Mouse (Mus musculus) lung, embryonic 15.5 days (tissue): ENCODE results near the gene Traf3ip2. TPM values are rescaled to one million over a fixed set of nuclear protein-coding genes. Genes with fewer than 3 reads are reported as not detected.

Experiments
- ATAC-seq: fragments of 200-750 bp; cut with Nextera tagmentation; 2 replicates; pipeline ENCODE4 v1.8.0; 2017; ENCODE audit warnings: moderate number of reproducible peaks, borderline replicate concordance; ENCODE audit not compliant: low FRiP score, low TSS enrichment; ENCODE audit errors: extremely low read depth
- H3K27ac ChIP-seq: fragments of 300-500 bp; sonication (generic); 2 replicates; pipeline ENCODE4 v1.5.1; 2015; ENCODE audit warnings: moderate library complexity, mild to moderate bottlenecking, inconsistent platforms
- H3K27me3 ChIP-seq: fragments of 300-500 bp; sonication (generic); 2 replicates; pipeline ENCODE4 v1.6.1; 2015; ENCODE audit warnings: inconsistent platforms
- H3K36me3 ChIP-seq: fragments of 300-500 bp; sonication (generic); 2 replicates; pipeline ENCODE4 v1.6.1; 2015; ENCODE audit warnings: inconsistent platforms
- H3K4me1 ChIP-seq: fragments of 300-500 bp; sonication (generic); 2 replicates; pipeline ENCODE4 v1.6.1; 2015; ENCODE audit warnings: inconsistent platforms
- H3K4me2 ChIP-seq: fragments of 300-500 bp; sonication (generic); 2 replicates; pipeline ENCODE4 v1.6.1; 2015; ENCODE audit warnings: inconsistent platforms, mild to moderate bottlenecking, moderate library complexity
- H3K4me3 ChIP-seq: fragments of 300-500 bp; sonication (generic); 2 replicates; pipeline ENCODE4 v1.5.1; 2015; ENCODE audit warnings: mild to moderate bottlenecking, inconsistent platforms
- H3K9ac ChIP-seq: fragments of 300-500 bp; sonication (generic); 2 replicates; pipeline ENCODE4 v1.6.1; 2015; ENCODE audit warnings: inconsistent platforms
- H3K9me3 ChIP-seq: fragments of 300-500 bp; sonication (generic); 2 replicates; pipeline ENCODE4 v1.6.1; 2016; ENCODE audit warnings: inconsistent platforms
- WGBS: fragments of 180-500 bp; shearing (Covaris S2); methylation state at CpG from one replicate; pipeline ENCODE4 v1.1.7; 2015; 5-methylcytosine and 5-hydroxymethylcytosine counted together
- polyA plus RNA-seq: library from polyadenylated mRNA; unstranded; fragments of >200 nt; fragmentation: Nextera tagmentation; extraction: Ambion mirVana; gene quantifications from 2 replicates; pipeline ENCODE4 v1.2.1, GENCODE M21; 2015

Traf3ip2 gene
- polyA plus RNA-seq, 1 experiment from 2014 or later = 33.5 TPM

GRCm38 (mm10) chr10:39587973-39588746, 24.6 kb upstream of the Traf3ip2 start:
- no peaks in the 10 kb centered on the region for H3K9me3 ChIP-seq
- H3K9ac ChIP-seq = no peak overlapping the region
- H3K4me3 ChIP-seq = no peak overlapping the region
- WGBS = 62% methylated on average over 8 of the region's 8 CpGs
- peak overlapping the region; percentile 60; the same call in 1 of the 2 replicates for H3K27ac ChIP-seq
- no peaks in the 10 kb centered on the region for H3K36me3 ChIP-seq
- no peak overlapping the region for H3K4me2 ChIP-seq
- no peak for ATAC-seq
- H3K4me1 ChIP-seq = peaks cover 18% of the 10 kb centered on the region; the same call in 1 of the 2 replicates
- no peaks in the 10 kb centered on the region for H3K27me3 ChIP-seq

GRCm38 (mm10) chr10:39589765-39590546, 22.8 kb upstream of the Traf3ip2 start:
- WGBS = 72% methylated on average over 19 of the region's 19 CpGs

GRCm38 (mm10) chr10:39590629-39591028, 22.1 kb upstream of the Traf3ip2 start:
- H3K27ac ChIP-seq = no peak overlapping the region
- H3K9ac ChIP-seq = no peak overlapping the region
- no peaks in the 10 kb centered on the region; the same call in 1 of the 2 replicates for H3K9me3 ChIP-seq
- no peak overlapping the region for H3K4me2 ChIP-seq
- H3K4me1 ChIP-seq = peaks cover 24% of the 10 kb centered on the region
- H3K27me3 ChIP-seq = no peaks in the 10 kb centered on the region
- 0 out of 2 replicates have a peak, but pooled peaks cover 4% of the 10 kb centered on the region for H3K36me3 ChIP-seq
- H3K4me3 ChIP-seq = no peak overlapping the region
- no peak for ATAC-seq
- WGBS = 80% methylated on average over 10 of the region's 10 CpGs

More at GRCm38 (mm10) chr10:39589765-39590546, 22.8 kb upstream of the Traf3ip2 start:
- no peak for ATAC-seq
- H3K4me2 ChIP-seq = no peak overlapping the region
- H3K4me1 ChIP-seq = peaks cover 18% of the 10 kb centered on the region; the same call in 1 of the 2 replicates
- H3K27me3 ChIP-seq = no peaks in the 10 kb centered on the region
- no peak overlapping the region for H3K9ac ChIP-seq
- 0 out of 2 replicates have a peak, but pooled peaks cover 4% of the 10 kb centered on the region for H3K36me3 ChIP-seq
- no peak overlapping the region for H3K4me3 ChIP-seq
- H3K9me3 ChIP-seq = no peaks in the 10 kb centered on the region; the same call in 1 of the 2 replicates
- no peak overlapping the region for H3K27ac ChIP-seq

GRCm38 (mm10) chr10:39592501-39592900, 20.2 kb upstream of the Traf3ip2 start:
- H3K4me2 ChIP-seq = no peak overlapping the region
- H3K9me3 ChIP-seq = no peaks in the 10 kb centered on the region; the same call in 1 of the 2 replicates
- H3K9ac ChIP-seq = no peak overlapping the region
- H3K27me3 ChIP-seq = no peaks in the 10 kb centered on the region
- no peak for ATAC-seq
- H3K4me1 ChIP-seq = peaks cover 31% of the 10 kb centered on the region
- H3K4me3 ChIP-seq = no peak overlapping the region
- WGBS = 91% methylated on average over 4 of the region's 4 CpGs
- H3K36me3 ChIP-seq = 0 out of 2 replicates have a peak, but pooled peaks cover 4% of the 10 kb centered on the region
- no peak overlapping the region for H3K27ac ChIP-seq

- Histone ChIP-seq H3K27me3 (no peaks in the 10 kb centered on the region), H3K4me3 (no peak overlapping the region), H3K4me1 (peaks cover 32% of the 10 kb centered on the region), H3K27ac (peak overlapping the region; percentile 83; the same call in 1 of the 2 replicates), H3K4me2 (no peak overlapping the region), H3K9me3 (no peaks in the 10 kb centered on the region; the same call in 1 of the 2 replicates), H3K9ac (no peak overlapping the region), H3K36me3 (0 out of 2 replicates have a peak, but pooled peaks cover 4% of the 10 kb centered on the region)
- no peak for ATAC-seq
- WGBS = 61% methylated on average over 1 of the region's 1 CpGs
Observed at GRCm38 (mm10) chr10:39594716-39595115, 18.0 kb upstream of the Traf3ip2 start.

GRCm38 (mm10) chr10:39595862-39596261, 16.9 kb upstream of the Traf3ip2 start:
- Histone ChIP-seq H3K4me1 (peaks cover 32% of the 10 kb centered on the region), H3K36me3 (0 out of 2 replicates have a peak, but pooled peaks cover 4% of the 10 kb centered on the region), H3K4me3 (no peak overlapping the region), H3K27me3 (no peaks in the 10 kb centered on the region), H3K4me2 (no peak overlapping the region), H3K27ac (peak overlapping the region; percentile 83), H3K9me3 (no peaks in the 10 kb centered on the region; the same call in 1 of the 2 replicates), H3K9ac (no peak overlapping the region)
- WGBS = 40% methylated on average over 3 of the region's 3 CpGs
- ATAC-seq = peak; percentile 47; the same call in 1 of the 2 replicates

GRCm38 (mm10) chr10:39597116-39597791, 15.5 kb upstream of the Traf3ip2 start:
- WGBS = 32% methylated on average over 9 of the region's 9 CpGs
- no peak overlapping the region for H3K9ac ChIP-seq
- no peak for ATAC-seq
- H3K4me1 ChIP-seq = peaks cover 32% of the 10 kb centered on the region
- H3K9me3 ChIP-seq = no peaks in the 10 kb centered on the region; the same call in 1 of the 2 replicates
- H3K4me2 ChIP-seq = no peak overlapping the region
- H3K27ac ChIP-seq = peak overlapping the region; percentile 60
- H3K27me3 ChIP-seq = no peaks in the 10 kb centered on the region
- 0 out of 2 replicates have a peak, but pooled peaks cover 4% of the 10 kb centered on the region for H3K36me3 ChIP-seq
- H3K4me3 ChIP-seq = no peak overlapping the region

- peak overlapping the region; percentile 60; the same call in 1 of the 2 replicates for H3K27ac ChIP-seq
- ATAC-seq = no peak
- no peak overlapping the region for H3K4me3 ChIP-seq
Observed at GRCm38 (mm10) chr10:39597792-39598183, 14.9 kb upstream of the Traf3ip2 start.

GRCm38 (mm10) chr10:39599601-39600000, 13.1 kb upstream of the Traf3ip2 start:
- Histone ChIP-seq H3K4me1 (peaks cover 32% of the 10 kb centered on the region), H3K9me3 (no peaks in the 10 kb centered on the region), H3K9ac (no peak overlapping the region), H3K4me3 (no peak overlapping the region), H3K36me3 (no peaks in the 10 kb centered on the region), H3K4me2 (no peak overlapping the region), H3K27ac (no peak overlapping the region), H3K27me3 (no peaks in the 10 kb centered on the region)
- ATAC-seq = no peak
- 82% methylated on average over 4 of the region's 4 CpGs for WGBS

More at GRCm38 (mm10) chr10:39597792-39598183, 14.9 kb upstream of the Traf3ip2 start:
- no peaks in the 10 kb centered on the region; the same call in 1 of the 2 replicates for H3K9me3 ChIP-seq
- 0 out of 2 replicates have a peak, but pooled peaks cover 4% of the 10 kb centered on the region for H3K36me3 ChIP-seq
- no peak overlapping the region for H3K4me2 ChIP-seq
- 47% methylated on average over 3 of the region's 3 CpGs for WGBS
- peaks cover 32% of the 10 kb centered on the region for H3K4me1 ChIP-seq
- no peak overlapping the region for H3K9ac ChIP-seq
- H3K27me3 ChIP-seq = no peaks in the 10 kb centered on the region

GRCm38 (mm10) chr10:39600115-39600514, 12.6 kb upstream of the Traf3ip2 start:
- Histone ChIP-seq H3K36me3 (no peaks in the 10 kb centered on the region), H3K9ac (no peak overlapping the region), H3K4me3 (no peak overlapping the region), H3K9me3 (no peaks in the 10 kb centered on the region; the same call in 1 of the 2 replicates), H3K4me2 (no peak overlapping the region), H3K27ac (no peak overlapping the region), H3K27me3 (no peaks in the 10 kb centered on the region), H3K4me1 (peaks cover 31% of the 10 kb centered on the region)
- WGBS = 48% methylated on average over 1 of the region's 1 CpGs
- ATAC-seq = no peak

- no peak for ATAC-seq
- H3K9ac ChIP-seq = no peak overlapping the region
- peaks cover 21% of the 10 kb centered on the region for H3K4me1 ChIP-seq
- H3K9me3 ChIP-seq = no peaks in the 10 kb centered on the region; the same call in 1 of the 2 replicates
- no peak overlapping the region for H3K4me2 ChIP-seq
- H3K27ac ChIP-seq = no peak overlapping the region
- H3K36me3 ChIP-seq = no peaks in the 10 kb centered on the region
- H3K4me3 ChIP-seq = no peak overlapping the region
- H3K27me3 ChIP-seq = no peaks in the 10 kb centered on the region
- WGBS = 63% methylated on average over 5 of the region's 5 CpGs
Observed at GRCm38 (mm10) chr10:39601068-39601467, 11.7 kb upstream of the Traf3ip2 start.
